Mouse (Mus musculus) forebrain, embryonic 15.5 days (tissue): ENCODE measurements around the gene BC030870. TPM values are rescaled to one million over a fixed set of nuclear protein-coding genes. Genes with fewer than 3 reads are reported as not detected.

Experiments used
- microRNA-seq: library from miRNA; unstranded; fragments of <30 nt; microRNA quantifications from one replicate; pipeline ENCODE4, GENCODE M21; 2016
- polyA plus RNA-seq: library from polyadenylated mRNA; unstranded; fragments of >200 nt; fragmentation: Nextera tagmentation; extraction: Ambion mirVana; gene quantifications from 2 replicates; pipeline ENCODE4 v1.2.1, GENCODE M21; 2015

BC030870 gene
- polyA plus RNA-seq, 1 experiment from 2014 or later = not detected

Small RNA genes lying within 50 kb of the gene (microRNA-seq; reads per million reads assigned to microRNA genes)
- not detected for gene Gm24333

Other genes starting within 250 kb of the BC030870 start
- gene Tmem192, start 182.4 kb downstream of the BC030870 start, polyA plus RNA-seq = 20.7 and 22.1 TPM in 2 replicates
- gene Trim75, start 141.7 kb downstream of the BC030870 start, polyA plus RNA-seq = 0.08 TPM in 1 of 2 replicates, not detected in the other
- not detected in 2 replicates for gene Trim61, start 111.0 kb downstream of the BC030870 start, polyA plus RNA-seq
- gene Trim60, start 111.0 kb downstream of the BC030870 start, polyA plus RNA-seq = not detected in 2 replicates
- 0.49 and 1.3 TPM in 2 replicates for gene Apela, start 92.2 kb downstream of the BC030870 start, polyA plus RNA-seq
- not detected in 2 replicates for gene Gm10663, start 54.5 kb downstream of the BC030870 start, polyA plus RNA-seq